Mouse (Mus musculus): ENCODE results near the gene Parva.
A peak's percentile ranks its signal among the peaks of the same experiment; 100 is the strongest.

DNA sequence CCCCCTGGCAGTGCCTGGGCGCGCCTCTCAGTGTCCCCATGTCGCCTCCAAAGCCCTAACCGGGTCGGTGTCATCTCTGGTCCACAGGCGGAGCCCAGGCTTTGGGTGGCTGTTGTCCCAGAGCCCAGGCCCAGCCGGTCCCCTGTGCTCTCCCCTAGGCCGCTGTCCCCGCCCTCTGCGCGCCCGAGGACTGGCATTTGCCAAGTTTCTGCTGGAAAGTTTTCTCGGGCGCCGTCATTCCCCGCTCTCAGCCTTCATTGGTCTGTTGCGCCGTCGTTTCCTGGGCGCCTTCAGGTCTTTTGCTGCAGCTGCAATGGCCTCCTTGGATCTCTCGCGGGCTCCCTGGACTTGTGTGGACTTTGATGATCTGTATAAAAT, 842 bp downstream of the Parva start:
- no peak for TF ChIP-seq MAX (IDR thresholded peaks at IDR 0.05; ENCODE audit: low read depth)
- TF ChIP-seq POLR2A (IDR thresholded peaks at IDR 0.05; ENCODE audit: insufficient read length, low read depth), result peak; percentile 56
- TF ChIP-seq USF1 (IDR thresholded peaks at IDR 0.05; ENCODE audit: low read depth), result no peak
